Mouse (Mus musculus) gastrocnemius, postnatal 4 days (tissue): ENCODE results near the gene Rragd. TPM values are rescaled to one million over a fixed set of nuclear protein-coding genes. Genes with fewer than 3 reads are reported as not detected.
"Not testable (repeated sequence)": the region's sequence is repeated elsewhere in the genome, so short reads cannot be mapped to it uniquely, and the experiment has no call there.

Source experiments
- DNase-seq, 2 experiments: peaks; one replicate each; pipeline ENCODE4 v3.0.0; 2021 to 2022; ENCODE audit warnings: low spot score in 2 of 2, mixed read lengths in 2 of 2
- long read RNA-seq, 2 experiments: library from polyadenylated mRNA; stranded (forward); transcript quantifications; one replicate each; pipeline ENCODE4 v2.0.0; 2021
- total RNA-seq, 2 experiments: library from RNA; stranded (reverse); gene quantifications; 2 replicates each; pipeline ENCODE4 v1.2.3; 2021

Rragd gene
- total RNA-seq, result 10 to 100 TPM; 84.8 to 85.5 TPM
- long read RNA-seq, experiment 1, full-length matches to known transcripts, result 39 of 48 reads
- long read RNA-seq, experiment 1, partial matches to known transcripts, result 8 of 48 reads
- long read RNA-seq, experiment 1, other reads (novel, unspliced or antisense), result 1 of 48 reads
- long read RNA-seq, experiment 2, full-length matches to known transcripts, result 46 of 63 reads
- long read RNA-seq, experiment 2, partial matches to known transcripts, result 1 of 63 reads
- long read RNA-seq, experiment 2, other reads (novel, unspliced or antisense), result 16 of 63 reads

DNA sequence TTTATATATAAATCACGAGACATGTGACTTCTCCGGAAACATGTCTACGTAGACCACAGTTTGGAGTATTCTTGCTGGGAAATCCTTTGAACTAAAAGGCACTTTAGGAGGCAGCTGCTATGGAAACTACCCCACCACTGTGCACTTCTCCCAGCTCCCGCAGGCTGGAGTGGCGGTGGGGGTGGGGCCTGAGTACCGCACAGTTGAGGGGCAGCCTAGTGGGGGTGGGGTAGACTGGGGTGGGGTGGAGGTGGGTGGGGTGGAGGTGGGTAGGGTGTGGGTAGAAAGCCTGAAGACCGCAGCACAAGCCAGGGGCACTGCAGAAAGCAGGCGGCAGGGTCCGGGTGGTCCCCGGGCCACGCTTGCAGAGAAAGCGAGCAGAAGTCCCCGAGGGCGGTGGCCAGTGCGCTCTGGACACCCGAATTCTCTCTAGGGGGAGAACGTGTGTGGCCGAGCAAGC is at the start of gene Rragd:
Gene Rragd, plus strand, starts transcription at position 322 of the 460 bp plus-strand sequence.
- no peak for DNase-seq

DNA sequence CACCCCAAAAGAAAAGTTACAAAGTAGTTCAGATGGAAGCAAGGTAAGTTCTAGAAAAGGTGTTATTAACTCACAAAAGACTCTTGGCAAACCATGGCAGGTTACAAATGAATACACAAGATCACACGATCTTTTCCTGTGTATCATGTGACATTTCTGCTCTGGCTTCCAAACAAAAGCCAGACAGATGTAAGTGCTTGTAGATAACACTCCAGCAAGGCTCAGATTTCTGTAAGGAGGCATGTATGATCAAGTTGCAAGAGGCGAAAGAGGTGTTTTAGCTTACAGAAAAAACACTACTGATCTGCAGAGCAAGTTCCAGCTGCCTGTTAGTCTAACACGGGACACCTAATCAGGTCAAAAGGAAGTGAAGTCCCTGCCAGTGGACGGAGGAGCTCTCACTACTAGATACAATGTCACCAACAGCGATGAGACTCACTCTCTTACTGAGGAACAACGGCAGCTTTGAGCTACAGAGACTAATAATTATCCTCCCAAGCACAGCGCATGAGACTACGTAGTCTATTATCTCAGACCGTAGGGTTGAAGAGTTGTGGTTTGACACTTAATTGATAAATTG is 46.0 kb upstream of the Rragd start:
- no peak for DNase-seq

DNA sequence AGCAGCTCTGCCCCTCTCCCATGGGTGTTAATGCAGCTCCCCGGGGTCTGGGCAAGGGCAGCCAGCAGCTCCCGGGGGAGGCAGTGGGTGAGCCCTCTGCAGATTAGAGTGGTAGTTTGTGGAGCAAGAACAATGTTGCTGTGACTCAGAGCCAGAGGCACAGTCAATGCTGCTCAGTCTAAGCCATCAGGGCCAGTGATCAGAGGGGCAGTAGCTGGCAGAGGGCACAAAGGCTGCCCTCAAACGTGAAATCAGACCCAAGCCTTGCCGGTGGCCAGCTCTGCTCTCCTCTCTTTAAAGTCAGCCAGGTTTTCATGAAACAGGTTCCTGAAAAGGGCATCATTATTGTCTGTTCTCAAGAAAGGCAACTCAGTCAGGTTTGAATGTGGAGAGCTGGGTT is 43.3 kb upstream of the Rragd start:
- DNase-seq, result no peak

DNA sequence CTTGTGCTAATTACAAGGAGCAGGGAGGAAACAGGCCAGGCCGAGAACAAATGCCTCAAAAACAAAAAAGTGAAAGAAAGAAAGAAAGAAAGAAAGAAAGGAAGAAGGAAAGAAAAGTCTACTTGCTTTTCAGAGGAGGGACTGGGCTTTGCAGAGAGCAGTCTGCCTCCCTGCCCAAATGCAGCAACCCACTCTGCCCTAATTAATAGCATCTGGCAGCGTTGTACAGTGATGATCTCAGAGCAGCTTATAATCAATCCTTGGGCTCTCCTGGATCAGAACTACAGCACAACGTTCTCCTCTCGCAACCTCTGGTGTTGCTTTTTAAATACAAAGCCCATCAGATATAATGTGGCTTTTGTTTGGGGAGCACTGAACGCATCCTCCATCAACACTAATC is 42.9 kb upstream of the Rragd start:
- DNase-seq, result no peak

DNA sequence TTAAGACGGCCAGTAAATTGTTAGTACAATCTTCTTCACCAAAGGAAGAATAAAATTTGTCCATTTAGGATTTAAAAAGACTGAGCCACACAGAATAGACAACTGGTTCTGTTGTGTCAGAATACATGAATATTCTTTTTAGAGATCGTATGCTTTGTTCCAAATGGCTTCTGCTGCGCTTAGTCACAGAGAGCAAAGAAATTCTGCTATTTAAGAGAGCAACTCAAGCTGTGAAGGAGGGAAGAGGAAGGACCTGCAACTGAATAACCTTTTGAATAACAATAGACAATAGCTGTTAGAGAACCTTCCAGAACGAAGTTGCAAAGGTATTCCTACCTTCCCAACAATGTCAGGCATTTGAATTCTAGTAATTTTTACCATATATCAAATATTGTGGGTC is 41.9 kb upstream of the Rragd start:
- DNase-seq, result no peak

DNA sequence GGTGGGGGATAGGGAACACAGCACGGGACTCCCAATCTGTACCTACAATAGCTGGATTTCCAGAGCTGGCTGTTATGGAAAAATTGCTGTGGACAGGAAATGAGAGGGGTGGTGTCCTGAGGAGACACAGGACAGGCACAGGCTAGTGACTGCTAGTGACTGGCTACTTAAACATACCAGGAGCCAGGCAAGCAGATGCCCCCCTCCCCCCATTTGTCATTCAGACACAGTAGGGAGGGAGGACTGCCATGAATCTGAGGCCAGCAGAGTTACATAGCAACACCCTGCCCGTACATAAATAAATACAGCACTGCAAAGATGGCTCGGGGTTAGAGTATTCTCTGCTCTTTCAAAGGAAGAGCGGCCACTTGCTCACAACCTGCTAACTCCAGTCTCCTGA is 35.2 kb upstream of the Rragd start:
- DNase-seq, result no peak

DNA sequence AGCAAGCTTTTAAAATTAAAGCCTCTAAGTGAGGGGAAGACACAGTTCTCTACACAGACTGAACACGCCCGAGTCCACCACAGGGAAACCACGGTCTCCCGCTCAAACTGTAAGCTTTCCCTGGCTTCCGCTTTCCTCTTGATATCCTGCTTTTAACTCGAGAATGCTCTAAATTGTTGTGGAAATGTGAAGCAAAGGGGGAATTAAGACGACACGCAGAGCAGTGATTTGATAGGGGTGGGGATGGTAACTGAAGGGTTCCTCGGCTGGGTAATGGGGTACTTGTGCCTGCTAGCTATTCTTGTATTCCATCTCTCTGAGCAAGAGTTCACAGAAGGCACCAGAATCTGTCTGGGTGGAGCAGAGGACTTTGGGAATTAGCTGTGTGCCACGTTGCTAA is 34.1 kb upstream of the Rragd start:
- DNase-seq, result no peak

DNA sequence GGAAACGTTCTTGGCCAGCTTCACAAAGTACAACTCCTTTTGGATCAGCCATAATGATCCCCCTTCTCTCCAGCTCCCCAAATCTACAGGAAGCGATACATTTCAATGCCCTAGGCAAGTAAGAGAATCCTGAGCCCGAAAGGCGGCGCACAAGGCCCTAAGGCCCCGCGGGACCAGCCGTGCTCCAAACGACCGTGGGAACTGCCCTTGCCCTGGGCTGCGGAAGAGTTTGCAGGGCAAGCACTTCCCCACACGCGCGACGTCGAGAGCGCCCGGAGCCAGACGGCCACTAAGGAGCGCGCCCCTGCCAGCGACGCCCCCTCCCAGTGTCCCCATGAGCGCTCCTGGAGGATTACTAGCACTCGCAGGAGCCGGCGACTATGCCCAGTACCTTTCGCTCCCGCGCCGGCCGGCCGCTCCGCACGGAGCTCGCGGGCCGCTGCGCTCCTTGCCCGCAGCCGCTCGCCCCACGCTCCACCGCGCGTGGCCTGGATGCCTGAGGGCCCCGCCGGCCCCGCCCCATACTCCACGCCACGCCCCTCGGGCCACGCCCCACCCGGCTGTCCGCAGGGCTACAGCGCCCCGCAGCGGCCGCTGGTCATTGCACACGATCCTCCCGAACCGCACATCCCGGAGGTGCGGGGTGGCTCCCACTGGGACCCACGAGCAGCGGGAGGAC is 32.3 kb upstream of the Rragd start, which contains the start of gene Ankrd6:
Gene Ankrd6, minus strand, starts transcription at position 486 of the 679 bp plus-strand sequence.
- DNase-seq, result peak; percentile 61 to 78

DNA sequence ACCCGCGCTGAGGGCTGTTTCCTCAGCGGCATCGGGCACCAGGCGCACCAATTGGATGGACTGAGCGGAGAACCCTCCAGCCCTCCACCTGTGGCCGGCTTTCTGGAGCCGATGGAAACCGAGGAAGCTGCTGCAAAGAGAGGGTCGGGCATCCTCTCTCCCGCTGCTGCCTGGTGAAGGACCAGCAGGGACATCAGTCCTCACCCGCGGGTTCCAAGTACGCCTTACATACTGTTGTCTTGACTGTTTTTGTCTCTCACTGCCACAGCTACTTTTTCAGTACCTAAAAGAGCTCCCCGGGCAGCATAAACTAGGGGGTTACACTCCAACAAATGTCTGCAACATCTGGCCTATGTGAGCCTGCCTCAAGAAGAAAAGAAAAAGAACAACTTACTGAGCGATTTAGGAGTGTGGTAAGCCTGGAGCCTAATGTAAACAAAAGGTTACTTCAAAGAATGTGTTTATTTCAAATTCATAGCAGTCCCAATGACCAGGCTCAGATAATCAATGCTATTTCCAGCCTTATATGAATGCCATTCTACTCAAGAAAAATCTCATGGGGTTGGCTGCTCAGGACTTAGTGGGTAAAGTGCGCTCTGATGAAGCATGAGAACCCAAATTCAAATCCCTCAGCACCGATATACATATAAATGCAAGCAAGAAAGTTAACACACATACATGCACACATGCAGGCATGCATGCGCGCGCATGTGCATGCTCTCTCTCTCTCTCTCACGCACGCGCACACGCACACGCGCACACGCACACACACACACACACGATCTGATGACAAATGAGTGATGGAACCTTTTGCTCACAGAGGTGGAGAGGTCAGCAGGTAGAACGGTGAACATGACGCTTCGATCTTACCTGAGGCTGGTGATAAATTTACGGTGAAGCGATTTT is 31.5 kb upstream of the Rragd start:
- DNase-seq, result no peak

DNA sequence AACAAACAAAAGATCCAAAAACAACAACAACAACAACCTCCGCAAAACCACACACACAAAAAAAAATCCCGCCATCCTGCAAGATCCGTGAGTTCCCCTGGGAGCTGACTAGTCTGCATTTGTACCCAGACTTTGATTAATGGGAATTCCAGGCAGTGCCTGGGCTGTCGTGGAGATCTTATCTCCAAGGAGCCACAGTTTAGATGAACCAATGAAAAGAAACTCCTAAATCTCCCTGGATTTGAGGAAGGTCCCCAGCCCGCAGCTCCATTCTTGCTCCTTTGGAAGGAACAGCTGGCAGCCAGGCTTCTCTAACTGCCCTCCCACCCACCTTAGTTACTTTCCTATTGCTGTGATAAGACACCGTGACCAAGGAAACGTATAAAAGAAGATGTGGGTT is 30.2 kb upstream of the Rragd start:
- no peak for DNase-seq

DNA sequence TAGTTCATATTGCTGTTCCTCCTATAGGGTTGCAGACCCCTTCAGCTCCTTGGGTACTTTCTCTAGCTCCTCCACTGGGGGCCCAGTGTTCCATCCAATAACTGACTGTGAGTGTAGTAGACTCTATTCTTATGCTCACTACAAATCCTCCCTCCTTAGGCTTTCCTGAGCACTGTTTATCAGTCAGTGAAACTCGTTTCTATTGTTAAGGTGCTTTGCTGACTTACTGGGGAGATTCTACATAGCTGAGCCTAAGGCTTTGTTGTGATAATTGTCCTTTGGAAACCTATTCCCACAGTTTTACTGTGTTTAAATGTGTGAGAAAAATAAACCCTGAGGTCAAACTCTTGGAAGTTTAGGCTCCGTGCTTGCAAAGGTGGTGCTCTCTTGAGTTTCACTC is 26.4 kb upstream of the Rragd start:
- no peak for DNase-seq

DNA sequence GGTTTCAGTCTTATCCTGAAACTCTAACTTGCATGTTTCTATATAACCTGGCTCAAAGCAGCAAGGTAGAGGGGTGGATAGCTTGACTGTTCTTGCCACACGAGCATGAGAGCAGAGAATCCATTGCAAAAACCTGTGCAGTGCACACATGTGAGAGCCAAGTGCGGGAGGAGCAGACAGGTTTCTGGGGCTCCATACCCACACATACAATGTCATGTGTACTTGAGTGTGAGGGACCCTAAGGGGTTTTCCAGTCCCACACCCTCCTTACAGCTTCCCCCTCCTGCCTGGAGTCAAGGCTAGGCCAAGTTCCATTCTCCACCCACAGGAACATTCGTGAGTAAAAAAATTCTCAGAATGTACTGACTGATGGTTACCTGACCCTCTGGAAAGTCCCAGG is 21.4 kb upstream of the Rragd start:
- no peak for DNase-seq

DNA sequence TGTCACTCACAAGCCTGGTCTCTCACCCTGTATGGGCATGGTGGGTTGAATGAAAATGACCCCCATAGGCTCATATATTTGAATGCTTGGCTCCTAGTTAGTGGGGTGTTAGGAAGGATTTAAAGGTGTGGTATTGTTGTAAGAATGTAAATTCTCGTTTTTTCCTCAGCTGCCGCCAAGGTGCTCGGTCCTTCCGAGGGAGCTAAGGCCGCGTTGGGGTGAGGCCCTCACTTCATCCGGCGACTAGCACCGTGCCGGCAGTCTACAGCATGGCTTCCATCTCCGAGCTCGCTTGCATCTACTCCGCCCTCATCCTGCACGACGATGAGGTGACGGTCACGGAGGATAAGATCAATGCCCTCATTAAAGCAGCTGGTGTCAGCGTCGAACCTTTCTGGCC is 18.2 kb upstream of the Rragd start:
- not testable (repeated sequence) for DNase-seq

DNA sequence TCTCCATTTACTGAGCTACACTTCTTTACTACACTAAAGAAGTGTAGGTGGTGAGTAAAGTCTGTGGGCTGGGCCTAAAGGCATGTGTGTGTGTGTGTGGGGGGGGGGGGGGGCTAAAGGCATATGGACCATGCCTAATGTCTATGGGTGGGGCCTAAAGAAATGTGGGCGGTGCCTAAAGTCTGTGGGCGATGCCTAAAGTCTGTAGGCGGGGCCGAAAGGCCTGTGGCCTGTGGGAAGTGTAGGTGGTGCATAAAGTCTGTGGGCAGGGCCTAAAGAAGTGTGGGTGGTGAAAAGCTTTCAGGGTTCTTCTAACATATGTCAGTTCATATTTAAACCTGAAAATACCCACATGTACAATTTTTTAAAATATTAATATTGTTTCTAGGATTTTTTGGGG is 5.5 kb upstream of the Rragd start:
- DNase-seq, result no peak

DNA sequence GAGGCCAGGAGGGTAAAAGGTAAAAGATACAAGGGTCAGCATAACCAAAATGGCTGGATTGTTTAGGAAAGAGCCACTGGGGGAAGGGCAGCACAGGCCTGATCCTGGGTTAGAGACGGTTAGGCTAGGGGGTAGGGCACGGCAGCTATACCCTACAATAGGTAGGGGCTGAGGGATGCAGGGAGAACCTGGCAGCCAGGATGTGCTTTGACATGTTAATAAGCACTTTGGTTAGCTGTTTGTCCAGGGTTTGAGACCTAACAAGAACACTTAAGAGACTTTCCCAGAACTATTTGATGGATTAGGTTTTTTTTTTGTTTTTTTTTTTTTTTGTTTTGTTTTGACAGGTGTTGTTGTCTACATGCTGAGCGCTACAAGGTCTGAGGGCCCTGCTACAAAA is 2.8 kb upstream of the Rragd start:
- no peak for DNase-seq

DNA sequence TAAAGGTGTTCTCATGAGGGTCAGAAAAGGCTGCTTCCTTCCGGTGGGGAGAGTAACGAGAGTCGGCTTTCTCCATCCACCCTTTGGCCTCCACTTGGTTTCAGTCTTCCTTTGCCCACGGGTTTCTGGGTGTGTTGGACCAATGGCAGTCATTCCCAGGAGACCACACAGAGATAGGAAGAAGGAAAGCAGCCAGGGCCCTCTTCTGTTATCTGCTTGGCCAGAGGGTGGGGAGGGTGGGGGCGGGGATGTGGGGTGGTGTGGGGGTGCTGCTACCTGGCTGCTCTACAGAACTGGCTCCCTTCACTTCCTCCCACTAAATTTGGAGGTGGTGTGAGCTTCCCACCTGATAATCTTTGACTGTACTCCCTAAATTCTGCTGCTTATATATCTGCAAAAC is 1.2 kb upstream of the Rragd start:
- DNase-seq, result no peak

DNA sequence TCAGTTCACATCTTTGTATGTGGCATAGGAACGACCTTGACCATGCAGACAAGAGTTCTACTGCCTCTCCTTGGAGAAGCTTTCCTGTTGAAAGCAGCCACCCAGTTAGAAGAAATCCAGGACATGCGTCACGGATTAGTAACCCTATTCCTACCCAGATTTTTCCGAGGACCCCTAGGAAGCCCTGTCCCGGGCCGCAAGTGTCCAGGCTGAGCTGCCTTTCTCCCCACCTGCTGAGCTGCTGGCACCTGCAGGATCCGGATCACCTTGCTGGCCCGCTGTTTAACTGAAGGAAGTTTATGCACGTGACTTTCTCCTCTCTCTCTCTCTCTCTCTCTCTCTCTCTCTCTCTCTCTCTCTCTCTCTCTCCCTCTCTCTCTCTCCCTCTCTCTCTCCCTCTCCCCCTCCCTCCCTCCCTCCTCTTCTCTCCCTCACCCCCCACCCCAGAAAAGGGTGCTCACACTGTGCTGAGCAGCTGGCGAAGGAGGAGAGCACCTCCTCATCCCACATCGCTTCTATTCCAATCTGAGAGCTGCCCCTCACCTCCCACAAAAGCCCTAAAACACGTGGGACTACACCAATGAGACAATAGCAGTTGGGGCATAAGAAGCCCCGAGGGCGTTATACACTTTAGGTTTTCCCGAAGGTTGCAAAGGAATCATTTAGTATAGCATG is 659 bp upstream of the Rragd start:
- DNase-seq, result no peak

DNA sequence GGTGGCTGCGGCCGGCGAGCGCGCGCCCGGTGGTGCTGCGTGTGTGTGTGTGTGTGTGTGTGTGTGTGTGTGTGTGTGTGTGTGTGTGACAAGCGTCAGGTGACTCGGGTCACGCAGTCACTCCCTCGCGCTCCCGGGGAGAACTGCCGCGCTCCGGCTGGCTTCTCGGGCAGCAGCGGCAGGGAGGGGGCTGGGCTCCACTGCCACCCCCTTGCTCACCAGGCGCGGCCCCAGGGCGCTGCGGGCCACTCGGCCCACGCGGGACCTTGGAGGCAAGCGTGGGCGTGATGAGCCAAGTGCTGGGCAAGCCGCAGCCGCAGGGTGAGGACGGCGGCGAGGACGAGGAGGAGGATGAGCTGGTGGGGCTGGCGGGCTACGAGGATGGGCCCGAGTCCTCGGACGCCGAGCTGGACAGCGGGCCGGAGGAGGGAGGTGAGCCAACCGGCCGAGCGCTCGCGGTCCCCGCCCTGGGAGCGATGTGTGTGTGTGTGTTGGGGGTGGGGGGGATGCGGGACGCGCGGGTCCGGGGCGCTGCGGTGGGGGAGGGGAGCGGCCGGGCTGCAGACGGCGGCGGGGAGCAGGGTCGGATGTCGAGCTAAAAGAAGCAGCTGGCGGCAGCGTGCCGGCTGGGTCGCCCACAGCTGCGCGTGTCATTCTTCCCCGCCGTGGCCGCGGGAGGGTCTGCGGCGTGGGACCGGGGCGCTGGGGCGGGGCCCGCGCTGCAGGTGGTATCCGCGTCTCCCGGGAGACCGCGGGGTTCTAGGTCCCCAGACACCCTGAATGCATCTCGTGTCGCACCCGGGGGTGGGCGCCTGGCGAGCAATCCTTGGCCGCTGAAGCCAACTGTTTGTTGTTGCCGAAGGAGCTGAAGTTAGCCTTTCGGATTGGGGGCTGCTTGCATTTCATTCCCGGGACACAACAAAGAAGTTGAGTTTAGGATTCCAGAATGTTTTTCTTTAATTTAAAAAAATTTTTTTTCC is 629 bp downstream of the Rragd start:
- DNase-seq, result peak; percentile 50 to 63

DNA sequence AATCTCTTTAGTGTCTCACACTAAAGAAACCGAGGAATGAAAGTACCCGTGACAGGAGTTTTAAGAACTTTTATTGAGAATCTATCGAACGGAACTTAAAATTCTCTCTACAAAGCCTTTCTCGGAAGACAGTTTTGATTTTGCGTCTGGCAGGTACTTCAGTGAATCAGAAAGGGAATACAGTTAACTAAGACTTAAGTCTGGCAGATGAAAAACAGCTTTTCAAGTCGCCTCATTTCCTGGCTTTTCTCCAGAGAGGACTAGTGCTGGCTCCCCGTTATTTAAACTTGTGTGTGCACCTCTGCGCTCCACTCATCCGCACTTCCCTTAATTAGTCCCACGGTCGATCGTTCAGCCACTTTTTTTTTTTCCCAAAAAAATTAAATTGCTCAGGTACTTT is 1.4 kb downstream of the Rragd start:
- DNase-seq, result no peak
